Mouse (Mus musculus) thymus, adult 18-20 months (tissue): Measurements from ENCODE around the gene Fstl5.
A peak's percentile ranks its signal among the peaks of the same experiment; 100 is the strongest.
"Not testable (repeated sequence)": the region's sequence is repeated elsewhere in the genome, so short reads cannot be mapped to it uniquely, and the experiment has no call there.

ENCODE experiments used
- DNase-seq, 2 experiments: peaks; one replicate each; pipeline ENCODE4 v3.0.0; 2022; ENCODE audit warnings: mixed read lengths in 2 of 2

Gene Fstl5

DNA sequence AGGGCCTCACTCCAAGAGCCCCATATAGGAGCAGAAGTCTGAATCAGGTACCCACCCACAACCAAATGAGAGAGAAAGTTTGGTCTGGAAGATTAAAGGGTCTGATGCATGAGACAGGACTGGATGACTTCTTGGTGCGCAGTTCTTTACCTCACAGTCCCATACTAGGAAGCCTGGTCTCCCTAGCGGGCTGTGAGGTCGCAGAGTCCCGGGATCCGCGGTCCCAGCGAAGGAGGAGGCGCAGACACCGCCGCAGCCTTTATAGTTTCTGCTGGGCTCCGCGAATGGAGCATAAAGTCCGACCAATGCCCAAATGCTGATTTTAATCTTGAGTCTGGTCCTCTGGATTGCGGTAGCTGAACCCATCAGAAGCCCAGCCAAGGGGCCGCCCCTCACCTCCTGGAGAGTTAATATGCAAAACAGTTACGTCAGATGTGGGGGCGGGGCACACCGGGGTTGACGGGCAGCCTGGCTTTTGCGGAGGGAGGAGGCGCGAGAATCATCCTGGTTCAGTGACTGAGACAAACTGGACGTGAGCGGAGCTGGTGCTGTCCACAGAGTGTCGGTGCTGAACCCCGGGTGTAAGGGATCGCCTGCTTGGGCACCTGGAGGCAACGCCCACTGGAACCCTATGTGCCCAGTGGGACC lies at the start of gene Fstl5:
Gene Fstl5 (plus strand): TSS at position 211 of the 648 bp plus-strand sequence.
- DNase-seq: peak in 1 of 2 experiments; percentile 3

DNA sequence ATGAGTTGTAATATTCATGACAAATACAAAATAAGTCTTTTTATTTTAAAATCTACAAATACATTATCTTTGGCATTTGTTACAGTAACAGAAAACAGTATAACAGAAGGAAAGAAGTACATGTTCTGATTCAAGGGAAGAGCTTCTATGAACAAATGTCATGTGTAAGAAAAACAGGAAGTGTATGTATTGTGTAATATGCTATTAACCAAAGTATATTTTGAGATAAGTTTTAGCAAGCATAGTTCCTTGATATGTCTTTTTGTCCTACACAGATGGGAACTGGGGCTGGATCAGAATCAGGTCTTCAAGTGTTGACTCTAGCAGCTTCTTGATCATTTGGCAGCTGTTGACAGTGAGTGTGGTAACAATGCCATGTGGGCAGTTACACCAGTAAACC lies 48.5 kb upstream of the Fstl5 start:
- DNase-seq: no peak

DNA sequence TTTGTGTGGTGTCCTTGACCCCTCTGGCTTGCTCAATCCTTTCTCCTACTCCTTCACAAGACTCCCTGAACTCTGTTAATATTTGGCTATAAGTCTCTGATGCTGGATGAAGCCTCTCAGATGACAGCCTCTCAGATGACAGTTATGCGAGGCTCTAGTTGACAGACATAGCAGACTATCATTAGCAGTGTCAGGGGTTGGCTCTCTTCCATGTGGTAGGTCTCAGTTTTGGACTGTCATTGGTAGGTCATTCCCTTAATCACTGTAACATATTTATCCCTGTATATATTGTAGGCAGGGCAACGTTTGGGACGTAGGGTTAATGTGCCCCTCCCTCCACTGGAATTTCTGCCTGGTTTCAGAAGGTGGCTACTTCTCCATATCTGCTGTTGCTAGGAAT lies 22.9 kb upstream of the Fstl5 start:
- DNase-seq: no peak

DNA sequence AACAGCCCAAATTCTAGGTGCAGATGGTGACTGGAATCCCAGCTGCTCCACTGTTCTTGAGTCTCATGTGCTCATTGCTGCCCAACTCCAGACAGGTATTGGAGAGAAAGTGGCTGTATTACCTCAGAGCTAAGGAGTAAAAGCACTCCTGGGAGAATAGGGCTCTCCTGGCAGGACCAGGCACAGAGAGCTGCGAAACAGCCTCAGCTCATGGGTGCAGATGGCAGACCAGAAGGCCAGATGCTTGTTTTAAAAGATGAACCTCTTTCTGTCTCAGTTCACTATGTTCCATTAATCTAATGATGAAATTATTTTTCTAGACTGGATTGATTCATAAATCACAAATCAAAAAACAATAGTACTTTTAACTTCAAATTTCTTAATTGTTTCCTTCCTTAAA lies 12.1 kb upstream of the Fstl5 start:
- DNase-seq: no peak

DNA sequence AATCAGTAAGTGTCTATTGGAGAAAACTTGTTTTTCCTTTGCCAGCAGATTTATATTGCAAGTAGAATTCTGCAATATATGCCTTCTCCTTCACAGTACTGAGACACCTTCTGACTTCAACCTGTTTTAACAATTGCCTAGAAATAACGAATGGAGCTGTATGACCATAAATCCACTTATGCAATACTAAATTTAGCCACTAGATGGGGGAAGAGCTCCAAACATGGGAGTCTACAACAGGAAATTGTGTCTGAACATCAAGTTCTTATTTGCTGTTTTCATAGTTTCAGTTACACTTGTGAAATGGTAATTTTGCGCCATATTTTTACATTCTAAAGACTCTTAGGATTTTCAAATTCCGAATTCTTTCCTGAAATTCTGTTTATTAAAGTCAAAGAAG lies 6.2 kb upstream of the Fstl5 start:
- no peak for DNase-seq

DNA sequence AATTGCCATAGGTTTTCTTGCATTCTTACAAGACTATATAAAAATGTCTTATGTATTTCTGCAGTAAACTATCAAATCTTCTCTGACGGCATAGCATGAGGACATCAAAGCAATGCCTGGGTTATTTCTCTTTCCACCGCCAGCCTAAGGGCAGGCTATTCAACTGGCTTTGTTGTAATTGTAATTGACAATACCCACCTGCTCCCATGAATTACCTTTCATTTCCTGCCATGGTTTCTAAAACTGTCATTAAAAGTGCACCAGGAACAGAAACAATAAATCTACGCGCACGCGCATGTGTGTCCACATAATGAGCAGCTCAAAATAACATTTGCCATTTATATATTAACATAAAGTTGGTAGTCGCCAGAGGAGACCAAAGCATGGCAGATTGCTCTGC lies 1.2 kb upstream of the Fstl5 start:
- DNase-seq: no peak

DNA sequence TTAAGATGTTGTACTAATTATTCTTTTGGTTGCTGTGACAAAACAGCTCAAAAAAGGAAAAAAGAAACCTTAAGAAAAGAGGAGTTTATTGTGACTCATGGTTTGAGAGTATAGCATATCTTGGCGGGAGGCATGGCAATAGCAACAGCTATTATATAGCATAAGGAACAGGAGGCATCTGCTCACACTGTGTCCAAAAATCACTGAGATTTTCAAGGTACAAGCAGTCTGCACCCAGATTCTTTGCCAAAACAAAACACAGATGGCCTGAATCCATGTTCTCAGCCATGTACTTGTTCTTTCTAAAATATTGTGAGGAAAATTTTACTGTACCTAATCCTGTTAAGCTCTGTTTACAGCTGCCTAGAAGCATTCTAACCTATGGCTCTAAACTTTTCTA lies 66.4 kb downstream of the Fstl5 start:
- no peak for DNase-seq

DNA sequence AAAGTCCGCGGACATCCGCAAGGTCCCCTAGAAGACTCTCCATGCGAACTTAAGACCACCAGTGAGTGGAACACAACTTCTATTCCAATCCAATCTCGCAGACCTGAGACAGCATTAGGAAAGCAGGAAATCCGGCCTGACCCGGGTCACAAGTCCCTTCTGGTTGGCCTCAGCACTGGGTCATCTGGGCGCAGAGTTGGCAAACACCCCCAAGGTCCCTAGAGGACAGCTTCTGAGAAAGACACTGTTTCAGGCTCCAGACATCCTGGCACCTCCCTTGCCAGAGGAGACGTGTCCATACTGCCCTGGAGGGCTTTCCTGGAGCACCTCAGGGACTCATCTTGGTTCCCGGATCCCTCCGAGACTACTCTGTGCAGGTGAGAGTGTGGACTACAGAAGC lies 73.8 kb downstream of the Fstl5 start:
- no peak for DNase-seq

DNA sequence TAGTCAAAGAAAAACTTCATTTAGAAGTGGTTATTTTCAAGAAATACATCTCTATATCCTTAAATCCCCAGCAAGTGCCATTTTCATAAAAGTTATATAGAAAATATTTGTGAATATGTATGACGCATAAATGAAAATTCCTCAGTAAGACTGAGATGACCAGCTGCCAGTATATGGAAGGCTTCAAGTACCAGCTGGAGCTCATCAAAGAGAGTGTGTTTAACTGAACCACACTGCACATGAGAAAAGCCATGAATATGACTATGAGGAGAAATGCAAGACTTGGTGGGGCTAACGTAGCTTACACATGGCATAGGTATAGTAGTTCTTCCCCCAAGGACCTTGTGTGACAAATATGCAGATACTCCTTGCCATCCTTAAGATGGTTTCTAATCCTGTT lies 164.8 kb downstream of the Fstl5 start:
- no peak for DNase-seq

DNA sequence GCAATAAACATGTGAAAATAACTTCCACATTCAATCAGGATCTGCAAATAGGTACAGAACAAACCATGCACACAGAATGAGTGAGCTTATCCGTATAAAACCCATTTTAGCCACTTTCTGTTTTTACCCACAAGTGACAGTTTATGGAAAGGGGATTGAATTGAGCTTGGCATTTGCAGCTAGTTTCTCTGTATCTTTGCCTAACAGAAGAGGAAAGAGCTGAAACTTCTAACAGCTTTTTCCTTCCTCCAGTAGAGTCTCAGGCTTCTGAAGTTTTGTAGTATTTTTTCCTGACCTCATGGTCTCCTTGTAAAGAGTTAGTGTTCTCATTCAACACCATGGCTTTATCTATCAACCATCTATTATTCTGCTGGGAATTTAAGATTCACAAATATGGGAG lies 177.3 kb downstream of the Fstl5 start:
- no peak for DNase-seq

DNA sequence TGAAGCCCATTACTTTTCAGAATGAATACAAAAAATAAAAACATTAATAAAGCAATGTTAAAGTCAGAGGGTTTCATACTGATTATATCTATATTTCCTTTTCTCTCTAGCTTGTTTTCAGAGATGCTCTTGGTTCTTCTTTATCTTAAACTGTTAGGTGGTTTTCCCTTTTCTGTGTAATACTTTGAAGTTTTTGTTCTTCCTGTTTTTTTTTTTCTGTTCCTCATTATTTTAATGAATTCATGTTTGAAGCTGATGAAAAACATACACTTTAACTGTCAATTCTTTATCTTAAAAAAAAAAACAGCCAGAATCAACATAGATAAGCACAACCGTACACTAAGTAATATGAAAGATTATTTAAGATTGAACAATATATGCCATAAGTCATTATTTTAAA lies 218.9 kb downstream of the Fstl5 start:
- no peak for DNase-seq

DNA sequence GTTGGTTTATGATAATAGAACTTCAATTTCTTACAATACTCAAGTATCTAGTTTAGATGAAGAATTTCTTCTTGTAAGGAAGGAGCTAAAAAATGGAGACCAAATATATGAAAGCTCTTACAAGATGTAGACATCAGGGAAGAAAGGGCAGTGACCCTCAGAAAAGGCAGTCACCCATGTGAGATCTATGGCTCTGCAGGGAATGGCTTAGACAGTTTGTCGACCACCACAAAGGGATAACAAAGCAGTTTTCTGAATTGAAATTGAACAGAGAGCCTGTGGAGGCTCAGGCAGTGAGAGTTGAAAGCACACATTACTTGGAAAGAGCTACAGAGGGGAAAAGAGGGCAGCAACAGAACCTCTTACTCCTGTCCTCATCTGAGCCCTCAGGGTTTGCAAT lies 220.3 kb downstream of the Fstl5 start:
- no peak for DNase-seq

DNA sequence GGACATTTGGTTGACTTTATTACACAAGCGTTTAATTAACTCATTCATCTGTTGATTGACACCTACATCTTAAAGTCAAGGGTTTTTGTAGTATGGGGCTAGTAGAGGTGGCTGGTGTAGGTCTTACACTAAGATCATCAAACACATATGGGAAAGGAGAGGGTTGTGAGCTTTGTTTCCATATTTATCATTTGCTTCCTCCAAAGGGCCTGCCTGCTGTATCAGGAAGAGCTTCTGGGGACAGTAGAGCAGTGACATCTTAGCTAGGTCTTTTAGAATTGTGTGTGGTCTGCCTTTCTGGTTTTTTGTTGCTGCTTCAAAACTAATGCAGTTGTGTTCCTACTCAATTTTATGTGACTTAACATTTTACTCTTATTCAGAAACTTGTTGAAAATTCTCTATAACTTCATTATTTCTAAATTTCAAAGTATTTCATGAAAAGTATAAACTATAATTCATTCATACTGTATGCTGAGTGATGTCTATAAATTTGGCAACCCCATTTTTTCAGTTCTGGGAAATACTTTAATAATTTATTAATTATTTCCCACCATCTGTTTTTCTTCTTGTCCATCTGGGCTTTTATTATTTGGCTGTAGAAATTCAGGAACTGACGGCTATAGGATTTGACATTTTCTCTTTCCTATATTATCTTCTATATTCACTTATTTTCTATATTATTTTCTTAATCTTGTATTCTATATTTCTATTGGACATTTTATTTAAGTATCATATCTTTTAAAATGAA lies 227.1 kb downstream of the Fstl5 start:
- DNase-seq: no peak

DNA sequence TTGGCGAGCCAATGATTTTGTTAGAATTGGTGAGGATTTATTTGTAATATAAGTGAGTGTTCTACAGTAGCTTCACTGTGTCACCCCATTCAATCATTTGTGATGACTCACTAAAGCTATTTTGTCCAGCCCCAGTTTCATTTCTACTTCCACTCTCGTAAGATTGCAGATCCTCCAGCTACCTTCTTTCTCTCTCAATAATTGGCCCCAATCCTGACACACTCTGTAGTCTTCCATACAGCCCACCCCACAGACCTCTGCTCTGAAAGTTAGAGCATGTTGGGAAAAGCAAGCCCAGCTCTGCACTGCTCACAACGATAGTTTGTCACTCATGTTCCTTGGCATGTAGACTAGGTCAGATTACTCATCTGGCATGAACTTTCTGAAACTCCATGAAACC lies 242.9 kb downstream of the Fstl5 start:
- no peak for DNase-seq

DNA sequence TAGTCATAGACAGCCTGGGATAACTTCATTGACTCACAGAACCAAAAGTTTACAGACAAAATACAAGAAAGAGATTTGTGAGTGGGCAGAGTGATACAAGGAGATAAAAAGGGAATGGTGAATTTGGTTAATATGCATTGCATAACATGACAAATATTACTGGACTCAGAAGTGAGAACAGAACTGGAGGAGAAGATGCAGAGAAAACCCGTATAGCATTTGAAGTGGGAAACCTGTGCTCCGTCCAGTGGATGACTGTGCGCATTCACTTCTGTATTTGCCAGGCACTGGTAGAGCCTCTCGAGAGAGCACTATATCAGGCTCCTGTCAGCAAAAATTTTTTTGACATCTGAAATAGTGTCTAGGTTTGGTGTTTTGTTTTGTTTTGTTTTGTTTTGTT lies 245.5 kb downstream of the Fstl5 start:
- no peak for DNase-seq

DNA sequence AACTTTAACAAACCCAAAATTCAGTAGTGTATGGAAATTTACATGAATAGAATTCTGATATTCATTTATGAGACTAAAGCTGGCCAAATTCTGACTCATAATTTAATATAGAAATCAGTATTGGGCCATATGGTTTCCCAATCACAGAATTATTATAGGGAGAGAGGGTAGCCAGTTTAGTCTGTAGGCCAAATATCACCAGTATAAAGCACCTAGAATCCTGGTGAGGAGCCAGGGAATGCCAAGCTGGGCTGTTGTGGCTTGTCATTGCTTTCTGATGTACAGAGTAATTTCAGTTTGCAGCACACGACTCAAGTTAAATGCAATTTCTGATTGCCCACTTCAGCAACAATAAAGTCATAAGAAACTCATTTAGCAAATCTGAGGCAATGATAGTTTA lies 248.4 kb downstream of the Fstl5 start:
- DNase-seq: no peak

DNA sequence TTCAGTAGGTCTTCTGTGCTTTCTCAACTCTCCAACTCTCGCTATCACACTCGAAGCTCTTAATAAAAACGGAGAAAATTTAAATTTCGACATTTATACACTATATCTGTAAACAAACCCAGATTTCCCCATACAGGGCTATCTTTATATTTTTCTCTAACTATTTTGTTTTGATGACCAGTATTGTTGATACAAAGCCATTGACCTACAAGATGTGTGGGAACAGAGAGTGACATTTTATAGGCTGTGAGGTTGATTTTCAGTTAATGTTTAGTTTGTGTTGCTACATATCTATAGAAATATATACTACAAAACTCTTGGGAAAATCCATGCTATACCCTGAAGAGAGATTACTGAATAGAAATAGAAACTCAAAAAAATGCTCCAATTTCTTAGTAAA lies 262.9 kb downstream of the Fstl5 start:
- no peak for DNase-seq

DNA sequence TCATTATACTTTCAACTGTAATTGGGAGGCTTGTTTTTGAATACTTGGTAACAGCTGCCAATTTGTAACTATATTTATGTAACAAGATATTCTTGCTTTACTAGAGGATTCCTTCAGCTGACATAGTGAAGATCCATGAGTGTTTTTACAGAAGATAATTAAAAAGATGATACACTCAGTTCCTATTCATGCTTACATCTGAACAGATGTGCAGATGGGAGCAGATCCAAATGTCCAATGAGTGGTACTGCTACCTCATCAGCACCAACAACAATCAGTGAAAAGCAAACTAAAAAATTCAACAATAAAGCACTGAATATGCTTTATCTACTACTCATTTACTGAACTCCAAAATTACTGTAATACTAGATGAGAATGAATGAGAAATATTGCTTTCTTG lies 292.9 kb downstream of the Fstl5 start:
- DNase-seq: no peak

DNA sequence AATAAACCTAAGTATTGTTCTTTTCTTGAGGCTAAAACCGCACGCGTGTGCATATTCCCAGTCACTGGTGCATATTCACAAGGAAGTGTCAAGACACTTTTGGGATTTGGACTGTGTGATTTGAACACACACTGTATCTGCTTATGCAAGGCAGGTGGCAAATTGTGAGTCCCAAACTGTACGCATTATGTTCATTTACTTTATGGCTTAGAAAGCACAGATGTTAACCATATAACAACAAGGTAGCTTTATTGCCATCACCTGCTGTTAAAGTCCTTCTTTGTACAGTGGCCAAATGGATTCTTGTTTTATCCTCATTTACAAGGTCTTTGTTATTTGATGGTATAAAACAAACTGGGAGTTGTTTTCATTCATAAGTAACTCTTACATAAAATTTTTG lies 295.8 kb downstream of the Fstl5 start:
- DNase-seq: no peak

DNA sequence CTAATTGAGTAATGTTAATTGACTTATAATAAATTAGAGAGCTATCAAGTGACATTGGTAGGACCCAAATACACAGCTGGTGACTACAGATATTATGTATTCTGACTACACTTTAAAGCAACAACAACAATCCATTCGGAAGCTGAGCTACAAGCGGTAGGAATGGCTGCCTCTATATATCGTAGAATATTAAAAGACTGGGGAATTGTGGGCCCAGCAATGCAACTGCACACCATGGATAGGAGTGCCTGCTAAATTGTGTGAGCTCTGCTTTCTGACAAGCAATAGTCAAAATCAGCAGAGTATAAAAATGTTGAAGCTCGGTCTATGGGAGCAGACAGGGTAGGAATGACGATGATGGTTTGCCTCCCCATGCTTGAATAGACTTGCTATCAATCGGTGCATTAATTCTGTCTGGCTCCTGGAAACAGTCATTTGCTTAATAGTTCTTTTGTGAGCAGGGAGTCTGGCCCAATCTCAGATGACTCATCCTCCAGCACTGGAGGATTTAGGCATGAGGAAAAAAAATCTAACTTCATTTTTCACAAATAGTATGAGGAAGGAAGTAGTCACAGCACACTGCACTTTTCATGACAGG lies 354.8 kb downstream of the Fstl5 start:
- DNase-seq: no peak

DNA sequence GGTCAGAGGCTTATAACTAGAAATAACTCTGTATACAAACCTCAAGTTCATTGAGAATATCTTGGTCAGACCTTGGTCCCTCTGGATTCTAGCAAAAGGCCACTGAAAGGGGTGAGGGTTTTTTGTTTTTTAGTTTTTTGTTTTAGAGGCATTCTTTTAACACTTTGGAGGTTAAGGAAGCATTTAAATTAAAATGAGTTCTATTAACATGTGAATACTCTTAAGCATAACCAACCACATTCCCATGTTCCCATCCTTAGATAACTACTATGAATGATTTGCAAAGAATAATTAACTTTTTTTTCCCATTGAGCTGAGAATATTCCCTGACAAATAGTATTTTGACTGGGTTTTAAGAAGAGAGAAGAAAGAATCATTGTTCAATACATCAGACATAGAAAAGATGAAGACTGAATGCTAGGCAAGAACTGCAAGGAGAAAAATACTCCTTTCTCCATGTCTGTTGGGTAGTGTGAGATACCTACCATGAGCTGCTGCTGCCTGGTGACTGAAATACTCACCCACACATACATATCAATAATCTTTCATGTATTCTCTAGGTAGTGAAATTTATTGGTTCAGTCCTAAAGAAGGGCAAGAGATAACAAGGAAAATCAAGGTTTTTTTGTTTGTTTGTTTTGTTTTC lies 393.3 kb downstream of the Fstl5 start:
- no peak for DNase-seq

DNA sequence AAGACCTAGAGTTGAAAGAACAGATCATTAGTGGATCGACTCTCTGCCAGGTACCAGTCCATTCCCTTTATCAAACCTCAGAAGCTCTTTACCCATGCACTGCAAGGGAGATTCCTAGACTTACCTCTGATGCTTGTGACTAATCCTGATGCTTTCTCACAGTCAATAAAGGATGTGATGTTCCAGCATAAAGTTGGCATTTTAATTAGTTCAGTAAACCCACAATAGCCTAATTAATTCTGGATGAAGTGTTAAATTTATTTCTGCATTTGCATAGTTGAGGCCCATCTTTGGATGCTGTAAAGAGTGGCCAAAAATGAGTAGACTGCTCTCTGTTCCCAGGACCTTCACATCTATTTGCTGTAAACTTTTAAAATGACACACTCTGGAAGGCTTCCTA lies 394.1 kb downstream of the Fstl5 start:
- DNase-seq: no peak

DNA sequence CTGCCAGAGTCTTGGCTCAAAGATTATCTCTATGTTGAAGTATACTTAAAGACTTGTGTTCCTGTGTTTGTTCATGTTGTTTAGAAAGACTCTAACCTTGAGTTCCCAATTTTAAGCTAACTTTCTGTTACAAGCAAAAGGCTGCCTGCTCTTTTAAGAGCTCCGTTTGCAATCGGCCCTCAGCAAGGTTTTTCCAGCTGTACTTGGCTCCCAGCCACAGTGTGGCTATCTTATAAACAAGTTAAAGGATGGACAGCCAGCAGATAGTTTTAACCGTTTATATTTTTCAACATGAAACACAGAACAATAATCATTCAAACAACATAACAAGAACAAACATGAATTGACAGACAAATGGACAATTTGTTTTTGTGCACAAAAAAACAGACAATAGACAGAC lies 433.8 kb downstream of the Fstl5 start:
- not testable (repeated sequence) for DNase-seq

DNA sequence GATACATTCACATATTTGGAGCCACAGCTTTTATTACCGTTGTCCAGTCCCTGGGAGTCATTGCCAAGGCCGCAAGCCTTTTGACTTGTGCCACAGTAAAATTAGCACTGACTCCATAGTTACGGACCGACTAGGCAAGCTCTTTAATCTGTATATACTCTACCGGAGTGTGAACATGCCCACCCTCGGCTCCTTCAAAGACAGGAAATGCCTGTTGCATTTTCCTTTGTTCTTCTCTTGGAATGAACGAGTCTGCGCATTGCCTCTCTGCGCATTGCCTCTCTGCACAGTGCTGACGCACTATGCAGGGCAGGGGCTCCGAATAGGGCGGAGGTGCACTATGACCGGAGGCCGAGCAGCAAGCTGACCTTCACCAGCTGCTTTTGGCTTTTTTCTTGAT lies 434.7 kb downstream of the Fstl5 start:
- no peak for DNase-seq
